Mouse (Mus musculus) myocyte (in vitro differentiated cells): ENCODE measurements around the gene Ypel3. TPM values are rescaled to one million over a fixed set of nuclear protein-coding genes. Genes with fewer than 3 reads are reported as not detected.

Experiments used
- H3K27me3 ChIP-seq: one replicate; pipeline ENCODE4 v1.6.1; 2011; ENCODE audit not compliant: control insufficient read depth, insufficient read depth, insufficient read length
- H3K36me3 ChIP-seq: one replicate; pipeline ENCODE4 v1.6.1; 2011; ENCODE audit not compliant: control insufficient read depth, insufficient read depth
- H3K4me2 ChIP-seq: one replicate; pipeline ENCODE4 v1.6.1; 2011; ENCODE audit warnings: low read depth, control low read depth
- H3K4me3 ChIP-seq: one replicate; pipeline ENCODE4 v1.5.1; 2011; ENCODE audit warnings: mild to moderate bottlenecking, control low read depth, moderate library complexity
- H3K79me2 ChIP-seq: one replicate; pipeline ENCODE4 v1.6.1; 2011; ENCODE audit not compliant: control insufficient read depth, insufficient read depth
- H3ac ChIP-seq: one replicate; pipeline ENCODE4 v1.6.1; 2011; ENCODE audit not compliant: control insufficient read depth, insufficient read length
- CEBPB ChIP-seq: IDR thresholded peaks from 2 replicates; pipeline ENCODE4 v1.6.1; 2011; ENCODE audit warnings: mild to moderate bottlenecking, moderate library complexity; ENCODE audit not compliant: poor library complexity, insufficient read depth, severe bottlenecking
- E2F4 ChIP-seq: IDR thresholded peaks from one replicate; pipeline ENCODE4 v1.6.1; 2011; ENCODE audit warnings: mild to moderate bottlenecking, control low read depth, moderate library complexity; ENCODE audit not compliant: insufficient read depth
- MAX ChIP-seq: IDR thresholded peaks from one replicate; pipeline ENCODE4 v1.6.1; 2011; ENCODE audit warnings: low read depth, mild to moderate bottlenecking, control low read depth
- MYOD1 ChIP-seq, 3 experiments: IDR thresholded peaks; one replicate each; pipeline ENCODE4 v1.6.1; 2011; ENCODE audit warnings: control low read depth in 2 of 3, low read depth in 2 of 3, mild to moderate bottlenecking in 2 of 3, moderate library complexity in 1 of 3; ENCODE audit not compliant: insufficient read length in 2 of 3, control insufficient read depth in 1 of 3
- MYOG ChIP-seq, 3 experiments: IDR thresholded peaks; one replicate each; pipeline ENCODE4 v1.6.1; 2011; ENCODE audit warnings: control low read depth in 2 of 3, low read depth in 2 of 3, mild to moderate bottlenecking in 2 of 3; ENCODE audit not compliant: insufficient read length in 2 of 3, control insufficient read depth in 1 of 3, insufficient read depth in 1 of 3
- POLR2A ChIP-seq: IDR thresholded peaks from one replicate; pipeline ENCODE4 v1.6.1; 2011; ENCODE audit warnings: low read depth, mild to moderate bottlenecking, control low read depth, moderate library complexity; ENCODE audit not compliant: insufficient read length
- POLR2AphosphoS2 ChIP-seq: IDR thresholded peaks from one replicate; pipeline ENCODE4 v1.6.1; 2011; ENCODE audit warnings: low read depth, control low read depth; ENCODE audit not compliant: insufficient read length
- REST ChIP-seq: IDR thresholded peaks from one replicate; pipeline ENCODE4 v1.6.1; 2011; ENCODE audit warnings: mild to moderate bottlenecking, control low read depth, moderate library complexity; ENCODE audit not compliant: insufficient read depth, insufficient read length
- SRF ChIP-seq: IDR thresholded peaks from one replicate; pipeline ENCODE4 v1.6.1; 2011; ENCODE audit warnings: low read depth; ENCODE audit not compliant: control insufficient read depth, insufficient read length
- TCF12 ChIP-seq: IDR thresholded peaks from one replicate; pipeline ENCODE4 v1.6.1; 2011; ENCODE audit warnings: mild to moderate bottlenecking, control low read depth; ENCODE audit not compliant: poor library complexity, insufficient read depth, severe bottlenecking
- TCF3 ChIP-seq: IDR thresholded peaks from one replicate; pipeline ENCODE4 v1.6.1; 2011; ENCODE audit warnings: low read depth, control low read depth; ENCODE audit not compliant: insufficient read length
- USF1 ChIP-seq: IDR thresholded peaks from one replicate; pipeline ENCODE4 v1.6.1; 2011; ENCODE audit warnings: low read depth, mild to moderate bottlenecking, control low read depth, moderate library complexity
- polyA plus RNA-seq: library from polyadenylated mRNA; unstranded; fragments of >200 nt; fragmentation: generic; extraction: Trizol; gene quantifications from one replicate; pipeline ENCODE4 v1.2.1, GENCODE M21; 2012; ENCODE audit warnings: missing spikeins

Gene Ypel3
- polyA plus RNA-seq, 1 experiment: 82.2 TPM

DNA sequence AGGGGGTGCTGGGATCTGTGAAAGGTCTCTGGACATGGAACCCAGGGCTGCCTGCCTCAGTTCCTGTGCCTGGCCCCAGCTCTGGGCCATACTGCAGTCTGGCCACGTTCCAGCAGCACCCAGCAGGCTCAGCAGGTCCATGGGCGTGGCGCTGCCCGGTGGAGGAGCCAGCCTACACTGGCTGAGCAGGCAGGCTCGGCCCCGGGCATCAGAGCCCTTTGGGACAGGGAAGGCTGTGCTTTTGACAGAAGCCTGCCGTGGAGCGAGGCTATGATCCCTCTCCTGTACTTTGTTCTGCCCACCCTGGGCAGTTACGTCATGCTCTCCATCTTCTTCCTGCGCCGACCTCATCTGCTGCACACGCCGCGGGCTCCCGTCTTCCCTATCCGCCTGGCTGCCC lies 10.6 kb upstream of the Ypel3 start, which contains the start of gene Gdpd3:
TSS of gene Gdpd3 (plus strand) at position 134 of the 400 bp plus-strand sequence.
- H3K4me2 ChIP-seq: no peak within 1 kb of the TSS
- H3K36me3 ChIP-seq: peaks cover 2% of the 10 kb centered on the region
- no peak within 1 kb of the TSS for H3K4me3 ChIP-seq
- TF ChIP-seq CEBPB (no peak), MYOG (IDR thresholded peaks at IDR 0.05; ENCODE audit: control insufficient read depth in 1 of 3, insufficient read depth in 1 of 3, insufficient read length in 2 of 3, low read depth in 2 of 3) (no peak), MYOD1 (IDR thresholded peaks at IDR 0.05; ENCODE audit: control insufficient read depth in 1 of 3, insufficient read length in 2 of 3, low read depth in 2 of 3) (no peak), POLR2A (no peak), REST (no peak), E2F4 (no peak), TCF3 (no peak), MAX (no peak), POLR2AphosphoS2 (no peak)
- no peaks in the 10 kb centered on the region for H3K27me3 ChIP-seq
- H3ac ChIP-seq: no peak within 1 kb of the TSS
- no peaks in the 10 kb centered on the region for H3K79me2 ChIP-seq

DNA sequence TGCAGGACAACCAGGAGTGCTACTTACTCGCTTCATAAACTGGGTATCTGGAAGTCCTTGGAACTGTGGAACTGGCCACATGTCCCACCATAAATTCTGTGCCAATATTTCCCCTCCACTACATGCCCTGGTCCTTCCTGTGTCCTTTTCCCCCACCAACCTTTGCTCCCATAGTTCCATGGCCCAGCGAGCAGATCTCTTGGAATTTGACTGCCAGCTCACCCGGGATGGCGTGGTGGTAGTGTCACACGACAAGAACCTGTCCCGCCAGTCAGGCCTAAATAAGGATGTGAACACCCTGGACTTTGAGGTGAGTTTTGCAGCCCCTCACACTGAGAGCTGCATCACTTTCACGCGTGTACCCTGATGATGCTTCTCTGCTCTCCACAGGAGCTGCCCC lies 9.8 kb upstream of the Ypel3 start:
- Histone ChIP-seq H3ac (no peak overlapping the region), H3K36me3 (no peaks in the 10 kb centered on the region)

DNA sequence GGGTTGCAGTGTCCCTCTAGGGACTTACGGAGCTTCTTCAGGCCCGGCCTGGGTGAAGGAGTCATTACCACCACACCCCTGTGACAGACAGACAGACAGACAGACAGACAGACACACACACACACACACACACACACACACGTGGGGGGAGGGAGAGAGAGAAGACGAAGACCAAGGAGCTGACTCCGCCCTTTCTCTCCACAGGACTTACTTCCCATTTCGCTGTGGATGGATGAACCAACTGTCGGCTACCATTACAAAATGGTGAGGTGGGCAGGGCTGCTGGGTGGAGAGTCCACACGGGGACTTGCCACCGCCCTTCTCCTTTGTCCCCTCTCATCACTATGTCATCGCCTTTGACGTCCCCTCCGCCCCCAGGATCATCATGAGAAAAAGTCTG lies 6.0 kb upstream of the Ypel3 start:
- H3ac ChIP-seq: no peak overlapping the region
- H3K27me3 ChIP-seq: no peaks in the 10 kb centered on the region
- H3K79me2 ChIP-seq: no peaks in the 10 kb centered on the region
- no peak overlapping the region for H3K4me3 ChIP-seq
- H3K4me2 ChIP-seq: no peak overlapping the region
- TF ChIP-seq E2F4: no peak
- no peak for TF ChIP-seq MAX
- TF ChIP-seq POLR2AphosphoS2: no peak
- no peaks in the 10 kb centered on the region for H3K36me3 ChIP-seq

More for the DNA sequence above, 9.8 kb upstream of the Ypel3 start:
- Histone ChIP-seq H3K79me2 (no peaks in the 10 kb centered on the region), H3K4me2 (no peak overlapping the region), H3K27me3 (no peaks in the 10 kb centered on the region), H3K4me3 (no peak overlapping the region)
- TF ChIP-seq USF1 (no peak), MAX (no peak), REST (no peak), TCF3 (no peak), SRF (no peak), MYOD1 (IDR thresholded peaks at IDR 0.05; ENCODE audit: control insufficient read depth in 1 of 3, insufficient read length in 2 of 3, low read depth in 2 of 3) (no peak), MYOG (IDR thresholded peaks at IDR 0.05; ENCODE audit: control insufficient read depth in 1 of 3, insufficient read depth in 1 of 3, insufficient read length in 2 of 3, low read depth in 2 of 3) (no peak), POLR2A (no peak), POLR2AphosphoS2 (no peak), TCF12 (no peak), E2F4 (no peak), CEBPB (no peak)

DNA sequence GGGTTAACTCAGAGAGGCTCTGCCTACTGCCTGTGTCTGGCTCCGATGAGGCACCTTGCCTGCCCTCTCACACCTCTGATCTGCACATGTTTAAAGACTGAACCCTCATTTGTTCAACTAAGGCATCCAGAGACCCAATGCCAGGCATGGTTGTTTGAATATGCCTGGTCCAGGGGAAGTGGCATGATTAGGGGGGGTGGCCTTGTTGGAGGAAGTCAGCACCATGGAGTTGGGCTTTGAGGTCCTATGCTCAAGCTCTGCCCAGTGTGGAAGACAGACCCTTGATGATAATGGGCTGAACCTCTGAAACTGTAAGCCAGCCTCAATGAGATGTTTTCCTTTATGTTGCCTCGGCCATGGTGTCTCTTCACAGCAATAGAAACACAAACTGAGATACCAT lies 3.4 kb upstream of the Ypel3 start:
- Histone ChIP-seq H3K4me2 (no peak overlapping the region), H3K36me3 (no peaks in the 10 kb centered on the region)

DNA sequence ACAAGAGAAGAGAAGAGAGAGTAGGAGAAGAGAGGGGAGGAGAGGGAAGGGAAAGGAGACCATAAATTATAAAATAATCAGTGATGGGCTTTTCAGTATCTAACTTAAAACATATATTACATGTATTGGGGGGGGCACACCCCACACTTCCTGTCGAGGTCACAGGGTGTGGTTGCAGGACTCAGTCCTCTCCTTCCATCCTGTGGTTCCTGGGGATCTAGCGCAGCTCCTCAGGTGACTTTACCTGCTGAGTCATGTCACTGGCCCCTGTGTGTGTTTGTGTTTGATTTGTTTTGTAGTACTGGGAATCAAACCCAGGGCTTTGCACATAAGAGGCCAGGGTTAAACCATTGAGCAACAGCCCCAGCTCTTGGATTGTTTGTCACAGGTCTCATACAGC lies 2.3 kb upstream of the Ypel3 start:
- TF ChIP-seq MYOD1 (IDR thresholded peaks at IDR 0.05; ENCODE audit: control insufficient read depth in 1 of 3, insufficient read length in 2 of 3, low read depth in 2 of 3): no peak
- no peak overlapping the region for H3ac ChIP-seq
- no peaks in the 10 kb centered on the region for H3K27me3 ChIP-seq
- H3K79me2 ChIP-seq: no peaks in the 10 kb centered on the region
- H3K4me2 ChIP-seq: no peak overlapping the region
- H3K36me3 ChIP-seq: no peaks in the 10 kb centered on the region
- H3K4me3 ChIP-seq: no peak overlapping the region

More for the DNA sequence above, 3.4 kb upstream of the Ypel3 start:
- Histone ChIP-seq H3ac (no peak overlapping the region), H3K4me3 (no peak overlapping the region), H3K27me3 (no peaks in the 10 kb centered on the region), H3K79me2 (no peaks in the 10 kb centered on the region)
- TF ChIP-seq POLR2AphosphoS2 (no peak), MYOG (IDR thresholded peaks at IDR 0.05; ENCODE audit: control insufficient read depth in 1 of 3, insufficient read depth in 1 of 3, insufficient read length in 2 of 3, low read depth in 2 of 3) (no peak), CEBPB (no peak), USF1 (no peak), SRF (no peak), TCF3 (no peak), POLR2A (no peak), REST (no peak), E2F4 (no peak), TCF12 (no peak), MAX (no peak), MYOD1 (IDR thresholded peaks at IDR 0.05; ENCODE audit: control insufficient read depth in 1 of 3, insufficient read length in 2 of 3, low read depth in 2 of 3) (no peak)
